Mouse (Mus musculus) testis, adult 2 months (tissue): ENCODE results near the gene Atg16l2.

Experiments
- CTCF ChIP-seq: fragments of 200-500 bp; IDR thresholded peaks from 2 replicates; pipeline ENCODE4 v1.5.1; 2012; ENCODE audit warnings: low read depth, mild to moderate bottlenecking, inconsistent platforms, low read length, moderate library complexity; ENCODE audit not compliant: control insufficient read depth, insufficient read depth, insufficient replicate concordance
- POLR2A ChIP-seq: fragments of 200-500 bp; IDR thresholded peaks from 2 replicates; pipeline ENCODE4 v1.6.1; 2012; ENCODE audit warnings: low read depth, mild to moderate bottlenecking, inconsistent platforms, low read length, moderate library complexity; ENCODE audit not compliant: control insufficient read depth

GRCm38 (mm10) chr7:101295438-101295837 lies 6.6 kb downstream of the Atg16l2 start:
- TF ChIP-seq CTCF, result no peak
- TF ChIP-seq POLR2A, result no peak
